Mouse (Mus musculus) kidney, adult 2 months (tissue): ENCODE data around the gene Plch2.

Source experiments
- CTCF ChIP-seq: fragments of 200-500 bp; conservative IDR thresholded peaks from 2 replicates; pipeline ENCODE4 v1.5.1; 2011; ENCODE audit warnings: low read depth, mild to moderate bottlenecking, control low read depth, low read length, moderate library complexity, mixed read lengths; ENCODE audit not compliant: insufficient read depth, insufficient read length
- POLR2A ChIP-seq: fragments of 200-500 bp; IDR thresholded peaks from one replicate; pipeline ENCODE4 v1.6.1; 2011; ENCODE audit warnings: low read depth, low read length, control low read depth

DNA sequence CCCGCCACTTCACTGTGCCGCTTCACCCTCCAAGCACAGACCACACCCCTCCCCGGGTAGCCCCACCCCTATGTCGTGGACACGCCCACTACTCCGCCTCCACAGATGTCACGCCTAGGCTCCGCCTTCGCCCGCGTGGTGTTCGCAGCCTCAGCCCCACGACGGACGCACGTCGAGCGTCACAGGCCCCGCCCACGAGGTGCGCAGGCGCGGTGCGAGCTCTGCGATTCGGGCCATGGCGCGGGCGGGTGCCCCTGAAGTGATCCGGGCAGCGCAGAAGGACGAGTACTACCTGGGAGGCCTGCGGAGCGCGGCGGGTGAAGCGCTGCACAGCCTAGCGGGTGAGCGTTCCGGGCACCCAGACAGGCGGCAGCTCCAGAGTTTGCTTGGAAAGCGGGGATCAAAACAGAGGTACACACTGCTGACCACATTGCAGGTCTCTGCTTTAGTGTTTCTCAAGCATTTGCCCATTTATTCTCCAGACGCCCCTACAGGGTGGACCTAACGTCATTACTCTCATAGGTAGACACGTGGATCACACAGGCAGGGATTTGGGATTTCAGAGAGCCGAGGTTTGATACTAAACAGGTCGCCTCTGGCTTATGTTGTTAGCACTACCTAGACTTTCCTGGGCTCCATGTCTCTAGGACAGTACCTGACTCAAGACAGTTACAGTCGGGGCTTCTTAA lies 10.4 kb upstream of the Plch2 start, which contains the start of gene Pex10:
- TF ChIP-seq POLR2A (peak; percentile 70), CTCF (no peak)
